Mouse (Mus musculus): ENCODE results near the gene Zfp882. TPM values are rescaled to one million over a fixed set of nuclear protein-coding genes. Genes with fewer than 3 reads are reported as not detected.
"Not testable (repeated sequence)": the region's sequence is repeated elsewhere in the genome, so short reads cannot be mapped to it uniquely, and the experiment has no call there.

The Zfp882 gene
- polyA plus RNA-seq (2012; rRNA removed), result 4.3 and 4.8 TPM in 2 replicates

DNA sequence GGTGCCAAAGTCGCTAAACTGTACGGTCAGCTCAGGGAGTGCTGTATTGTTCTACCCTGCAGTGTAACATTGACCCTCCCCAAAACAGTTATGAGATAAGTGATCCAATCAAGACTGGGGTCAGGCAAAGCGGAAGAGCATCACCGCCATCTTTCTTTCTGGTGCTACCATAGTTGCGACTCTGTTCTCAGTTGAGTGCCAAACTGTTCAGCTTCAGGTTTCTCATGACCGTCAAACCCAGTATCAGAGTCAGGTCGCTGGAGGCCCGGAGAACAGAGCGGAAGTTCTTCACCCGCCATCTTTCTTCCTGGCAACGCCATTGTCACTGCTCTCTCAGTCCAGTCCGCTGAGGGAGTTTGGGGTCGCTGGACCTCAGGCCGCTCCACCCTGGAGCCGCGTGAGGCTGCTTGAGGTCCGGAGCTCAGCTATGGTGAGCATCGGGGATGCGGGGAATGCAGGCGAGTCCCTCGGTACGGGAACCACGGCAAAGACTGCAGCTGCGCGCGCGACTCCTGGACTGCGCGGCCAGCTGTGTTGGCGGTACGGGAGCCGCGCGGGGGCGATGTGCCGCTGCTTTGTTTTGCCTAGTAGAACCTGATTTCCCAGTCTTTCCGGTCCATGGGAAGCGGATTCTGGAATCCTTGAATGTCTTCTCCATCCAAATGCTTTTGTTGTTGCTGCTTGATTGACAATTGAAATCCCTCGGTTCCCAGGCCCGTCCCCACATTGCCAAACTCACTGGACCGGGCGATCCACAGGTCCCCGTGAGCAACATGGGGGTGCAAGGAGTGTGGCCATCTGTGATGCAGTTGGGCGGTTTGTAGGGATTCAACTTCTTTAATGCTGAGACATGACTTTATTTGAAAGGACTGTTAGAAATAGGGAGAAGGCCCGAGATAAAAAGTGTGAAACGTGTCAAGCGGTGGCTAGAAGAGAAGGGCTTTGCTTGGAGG is at the start of gene Zfp882, which contains the start of gene Zfp617:
TSS of gene Zfp882 (plus strand) at position 300 of the 953 bp plus-strand sequence.
TSS of gene Zfp617 (plus strand) at position 327 of the 953 bp plus-strand sequence.
- TF ChIP-seq POLR2A (IDR thresholded peaks at IDR 0.05; ENCODE audit: extremely low read depth, insufficient read depth, low read length), result peak; percentile 15; the same call in 1 of the 2 replicates
- no peak for TF ChIP-seq CTCF (IDR thresholded peaks at IDR 0.05; ENCODE audit: extremely low read depth, insufficient read depth, low read length)
- Histone ChIP-seq H3K4me1 (ENCODE audit: control insufficient read depth, insufficient read depth, low read length) (no peaks in the 10 kb centered on the region), H3K4me3 (ENCODE audit: insufficient read depth, low read length) (peak within 1 kb of the TSS; percentile 70), H3K27ac (ENCODE audit: insufficient read depth, low read length) (peak within 1 kb of the TSS; percentile 97)

- H3K27ac ChIP-seq (ENCODE audit: insufficient read depth, low read length); H3K4me1 ChIP-seq (ENCODE audit: control insufficient read depth, insufficient read depth, low read length); H3K4me3 ChIP-seq (ENCODE audit: insufficient read depth, low read length): not testable (repeated sequence)
Measured at GRCm38 (mm10) chr8:71861551-71861950, 46.9 kb upstream of the Zfp882 start.

GRCm38 (mm10) chr8:71862038-71862437 is 46.4 kb upstream of the Zfp882 start:
- not testable (repeated sequence) for H3K27ac ChIP-seq (ENCODE audit: insufficient read depth, low read length); H3K4me1 ChIP-seq (ENCODE audit: control insufficient read depth, insufficient read depth, low read length); H3K4me3 ChIP-seq (ENCODE audit: insufficient read depth, low read length)

- TF ChIP-seq CTCF (IDR thresholded peaks at IDR 0.05; ENCODE audit: extremely low read depth, insufficient read depth, low read length) (no peak), POLR2A (IDR thresholded peaks at IDR 0.05; ENCODE audit: extremely low read depth, insufficient read depth, low read length) (no peak; the same call in 1 of the 2 replicates)
- H3K27ac ChIP-seq (ENCODE audit: insufficient read depth, low read length), result peak within 1 kb of the TSS; percentile 11
- no peaks in the 10 kb centered on the region for H3K4me1 ChIP-seq (ENCODE audit: control insufficient read depth, insufficient read depth, low read length)
- peak within 1 kb of the TSS; percentile 61 for H3K4me3 ChIP-seq (ENCODE audit: insufficient read depth, low read length)
Measured at GRCm38 (mm10) chr8:71881618-71882274, 26.7 kb upstream of the Zfp882 start, which contains the start of gene Zfp709. Gene Zfp709, plus strand, starts transcription at chr8:71882019.

GRCm38 (mm10) chr8:71900666-71901065 is 7.7 kb upstream of the Zfp882 start:
- H3K4me3 ChIP-seq (ENCODE audit: insufficient read depth, low read length); H3K27ac ChIP-seq (ENCODE audit: insufficient read depth, low read length); H3K4me1 ChIP-seq (ENCODE audit: control insufficient read depth, insufficient read depth, low read length): not testable (repeated sequence)

GRCm38 (mm10) chr8:71903084-71903483 is 5.3 kb upstream of the Zfp882 start:
- H3K27ac ChIP-seq (ENCODE audit: insufficient read depth, low read length); H3K4me1 ChIP-seq (ENCODE audit: control insufficient read depth, insufficient read depth, low read length); H3K4me3 ChIP-seq (ENCODE audit: insufficient read depth, low read length): not testable (repeated sequence)

DNA sequence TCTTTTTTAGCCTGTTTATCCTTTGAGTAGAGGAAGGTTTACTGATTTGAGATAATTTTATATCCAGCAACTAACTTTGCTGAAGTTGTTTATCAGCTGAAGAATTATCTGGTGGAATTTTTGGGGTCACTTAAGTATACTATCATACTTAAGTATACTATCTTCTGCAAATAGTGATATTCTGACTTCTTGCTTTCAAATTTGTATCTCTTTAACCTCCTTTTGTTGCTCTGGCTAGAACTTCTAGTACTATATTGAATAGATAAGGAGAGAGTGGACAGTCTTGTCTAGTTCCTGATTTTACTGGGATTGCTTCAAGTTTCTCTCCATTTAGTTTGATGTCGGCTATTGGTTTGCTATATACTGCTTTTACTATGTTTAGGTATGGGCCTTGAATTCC is 1.6 kb upstream of the Zfp882 start:
- TF ChIP-seq POLR2A (IDR thresholded peaks at IDR 0.05; ENCODE audit: extremely low read depth, insufficient read depth, low read length) (no peak), CTCF (IDR thresholded peaks at IDR 0.05; ENCODE audit: extremely low read depth, insufficient read depth, low read length) (no peak)
- Histone ChIP-seq H3K4me1 (ENCODE audit: control insufficient read depth, insufficient read depth, low read length) (no peaks in the 10 kb centered on the region), H3K4me3 (ENCODE audit: insufficient read depth, low read length) (no peak overlapping the region), H3K27ac (ENCODE audit: insufficient read depth, low read length) (no peak overlapping the region)

- Histone ChIP-seq H3K4me1 (ENCODE audit: control insufficient read depth, insufficient read depth, low read length) (no peaks in the 10 kb centered on the region), H3K27ac (ENCODE audit: insufficient read depth, low read length) (no peak overlapping the region), H3K4me3 (ENCODE audit: insufficient read depth, low read length) (peak overlapping the region; percentile 70)
- TF ChIP-seq CTCF (IDR thresholded peaks at IDR 0.05; ENCODE audit: extremely low read depth, insufficient read depth, low read length) (no peak), POLR2A (IDR thresholded peaks at IDR 0.05; ENCODE audit: extremely low read depth, insufficient read depth, low read length) (no peak)
Measured at GRCm38 (mm10) chr8:71907798-71908257, 580 bp upstream of the Zfp882 start.

DNA sequence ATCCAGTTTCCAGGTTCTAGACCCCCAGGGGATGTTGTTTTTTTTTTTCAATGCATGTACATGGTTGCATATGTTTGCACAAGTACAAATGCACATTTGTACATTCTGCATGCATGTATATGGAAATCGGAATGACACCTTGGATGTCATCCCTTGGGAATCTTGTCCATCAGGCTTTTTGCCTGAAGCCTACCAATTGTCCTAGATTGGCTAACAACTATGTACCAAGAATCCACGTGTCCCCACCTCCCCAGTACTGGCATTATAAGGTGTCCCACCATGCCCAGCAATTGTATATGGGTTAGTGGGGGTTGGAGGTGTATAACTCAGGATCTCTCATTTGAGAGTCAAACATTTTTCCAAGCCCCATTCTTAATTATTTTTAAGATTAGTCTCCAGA is 3.9 kb downstream of the Zfp882 start:
- H3K4me1 ChIP-seq (ENCODE audit: control insufficient read depth, insufficient read depth, low read length), result no peaks in the 10 kb centered on the region
- TF ChIP-seq CTCF (IDR thresholded peaks at IDR 0.05; ENCODE audit: extremely low read depth, insufficient read depth, low read length), result no peak
- TF ChIP-seq POLR2A (IDR thresholded peaks at IDR 0.05; ENCODE audit: extremely low read depth, insufficient read depth, low read length), result no peak
- no peak overlapping the region for H3K27ac ChIP-seq (ENCODE audit: insufficient read depth, low read length)
- H3K4me3 ChIP-seq (ENCODE audit: insufficient read depth, low read length), result no peak overlapping the region
